Mouse (Mus musculus) kidney, postnatal 0 days (tissue): ENCODE measurements at regions not wholly inside any gene's neighbourhood (a gene's known extent, or its start where the extent isn't known, plus 50 kb on each side); places are given as distances from the start of the nearest gene placed in this dataset.

ENCODE experiments used
- ATAC-seq: fragments of 200-750 bp; cut with Nextera tagmentation; replicated peaks from 2 replicates; pipeline ENCODE4 v1.8.0; 2017; ENCODE audit warnings: low read depth, moderate number of reproducible peaks, moderate TSS enrichment, moderate library complexity; ENCODE audit not compliant: low FRiP score
- DNase-seq: peaks from one replicate; pipeline ENCODE4 v3.0.0-alpha.2; 2016; ENCODE audit warnings: low spot score
- H3K27ac ChIP-seq: fragments of 300-500 bp; sonication (generic); 2 replicates; pipeline ENCODE4 v1.5.1; 2014; ENCODE audit warnings: mild to moderate bottlenecking
- H3K27me3 ChIP-seq: fragments of 300-500 bp; sonication (generic); 2 replicates; pipeline ENCODE4 v1.6.1; 2014; ENCODE audit warnings: low read length, mixed read lengths; ENCODE audit not compliant: insufficient read depth
- H3K36me3 ChIP-seq: fragments of 300-500 bp; sonication (generic); 2 replicates; pipeline ENCODE4 v1.6.1; 2014; ENCODE audit warnings: low read length, mixed read lengths; ENCODE audit not compliant: insufficient read depth
- H3K4me1 ChIP-seq: fragments of 300-500 bp; sonication (generic); replicated peaks from 2 replicates; pipeline ENCODE4 v1.6.1; 2014; ENCODE audit warnings: antibody characterized with exemption, low read length, mixed read lengths; ENCODE audit not compliant: insufficient read depth
- H3K4me2 ChIP-seq: fragments of 300-500 bp; sonication (generic); 2 replicates; pipeline ENCODE4 v1.6.1; 2014; ENCODE audit warnings: mild to moderate bottlenecking, low read length, moderate library complexity, mixed read lengths
- H3K4me3 ChIP-seq: fragments of 300-500 bp; sonication (generic); replicated peaks from 2 replicates; pipeline ENCODE4 v1.5.1; 2014; ENCODE audit warnings: low read depth, low read length
- H3K9ac ChIP-seq: fragments of 300-500 bp; sonication (generic); 2 replicates; pipeline ENCODE4 v1.6.1; 2014; ENCODE audit warnings: low read depth, low read length
- H3K9me3 ChIP-seq: fragments of 300-500 bp; sonication (generic); replicated peaks from 2 replicates; pipeline ENCODE4 v1.6.1; 2016; ENCODE audit warnings: low read length, inconsistent platforms, mixed read lengths
- CTCF ChIP-seq: IDR thresholded peaks from 2 replicates; pipeline ENCODE4 v1.5.1; 2016; ENCODE audit warnings: antibody characterized with exemption, low read depth, mild to moderate bottlenecking, moderate library complexity
- WGBS: fragments of 180-500 bp; shearing (Covaris S2); extraction: QIAGEN DNeasy Blood & Tissue Kit; methylation state at CpG from one replicate; pipeline ENCODE4 v1.1.7; 2014; 5-methylcytosine and 5-hydroxymethylcytosine counted together

GRCm38 (mm10) chr1:61530166-61530565 lies 108.5 kb upstream of the Pard3b start:
- no peaks in the 10 kb centered on the region for H3K27me3 ChIP-seq
- H3K4me2 ChIP-seq: no peak overlapping the region
- DNase-seq: no peak
- no peaks in the 10 kb centered on the region for H3K9me3 ChIP-seq
- no peak for ATAC-seq
- 19% methylated on average over 3 of the region's 3 CpGs for WGBS
- H3K4me1 ChIP-seq: no peaks in the 10 kb centered on the region
- H3K27ac ChIP-seq: 0 out of 2 replicates have a peak overlapping the region, but pooled peaks have one; percentile 2
- no peak overlapping the region for H3K9ac ChIP-seq
- TF ChIP-seq CTCF: no peak
- no peak overlapping the region for H3K4me3 ChIP-seq
- no peaks in the 10 kb centered on the region for H3K36me3 ChIP-seq

- Histone ChIP-seq H3K4me3 (no peak overlapping the region), H3K9ac (no peak overlapping the region), H3K36me3 (no peaks in the 10 kb centered on the region), H3K27me3 (no peaks in the 10 kb centered on the region), H3K27ac (no peak overlapping the region), H3K4me1 (no peaks in the 10 kb centered on the region), H3K4me2 (no peak overlapping the region), H3K9me3 (no peaks in the 10 kb centered on the region)
- DNase-seq (no peak), ATAC-seq (no peak)
- WGBS: 32% methylated on average over 5 of the region's 5 CpGs
- no peak for TF ChIP-seq CTCF
Measured at GRCm38 (mm10) chr1:61531487-61531886, 107.1 kb upstream of the Pard3b start.

- Histone ChIP-seq H3K4me3 (no peak overlapping the region), H3K9ac (no peak overlapping the region), H3K4me2 (no peak overlapping the region), H3K36me3 (no peaks in the 10 kb centered on the region), H3K4me1 (no peaks in the 10 kb centered on the region), H3K9me3 (no peaks in the 10 kb centered on the region), H3K27ac (no peak overlapping the region), H3K27me3 (no peaks in the 10 kb centered on the region)
- ATAC-seq (no peak), DNase-seq (no peak)
- TF ChIP-seq CTCF: no peak
- WGBS: 85% methylated on average over 3 of the region's 3 CpGs
Measured at GRCm38 (mm10) chr1:61540081-61540480, 98.5 kb upstream of the Pard3b start.

- H3K27ac ChIP-seq: no peak overlapping the region
- H3K4me1 ChIP-seq: no peaks in the 10 kb centered on the region
- ATAC-seq (no peak), DNase-seq (no peak)
- H3K27me3 ChIP-seq: no peaks in the 10 kb centered on the region
- no peak overlapping the region for H3K4me2 ChIP-seq
- H3K4me3 ChIP-seq: no peak overlapping the region
- H3K36me3 ChIP-seq: no peaks in the 10 kb centered on the region
- H3K9ac ChIP-seq: no peak overlapping the region
- 56% methylated on average over 4 of the region's 4 CpGs for WGBS
- TF ChIP-seq CTCF: no peak
- no peaks in the 10 kb centered on the region for H3K9me3 ChIP-seq
Measured at GRCm38 (mm10) chr1:61541166-61541565, 97.5 kb upstream of the Pard3b start.

GRCm38 (mm10) chr1:61552577-61553517 lies 85.8 kb upstream of the Pard3b start:
- TF ChIP-seq CTCF: no peak
- Histone ChIP-seq H3K4me2 (no peak overlapping the region; the same call in 1 of the 2 replicates), H3K4me3 (no peak overlapping the region), H3K9me3 (no peaks in the 10 kb centered on the region), H3K36me3 (no peaks in the 10 kb centered on the region), H3K27me3 (no peaks in the 10 kb centered on the region), H3K9ac (no peak overlapping the region), H3K27ac (no peak overlapping the region), H3K4me1 (peaks cover 5% of the 10 kb centered on the region; the same call in 1 of the 2 replicates)
- 61% methylated on average over 21 of the region's 21 CpGs for WGBS
- no peak for ATAC-seq
- DNase-seq: peak; percentile 54

- ATAC-seq: no peak
Measured at GRCm38 (mm10) chr1:61559514-61559913, 79.1 kb upstream of the Pard3b start.

More at GRCm38 (mm10) chr1:61559514-61559913, 79.1 kb upstream of the Pard3b start:
- no peaks in the 10 kb centered on the region for H3K36me3 ChIP-seq
- H3K4me3 ChIP-seq: no peak overlapping the region
- no peaks in the 10 kb centered on the region for H3K9me3 ChIP-seq
- no peak overlapping the region for H3K4me2 ChIP-seq
- no peak for DNase-seq
- no peaks in the 10 kb centered on the region for H3K27me3 ChIP-seq
- 86% methylated on average over 2 of the region's 2 CpGs for WGBS
- H3K27ac ChIP-seq: no peak overlapping the region
- no peak overlapping the region for H3K9ac ChIP-seq
- H3K4me1 ChIP-seq: no peaks in the 10 kb centered on the region
- TF ChIP-seq CTCF: no peak
